In the genomic region with DNA sequence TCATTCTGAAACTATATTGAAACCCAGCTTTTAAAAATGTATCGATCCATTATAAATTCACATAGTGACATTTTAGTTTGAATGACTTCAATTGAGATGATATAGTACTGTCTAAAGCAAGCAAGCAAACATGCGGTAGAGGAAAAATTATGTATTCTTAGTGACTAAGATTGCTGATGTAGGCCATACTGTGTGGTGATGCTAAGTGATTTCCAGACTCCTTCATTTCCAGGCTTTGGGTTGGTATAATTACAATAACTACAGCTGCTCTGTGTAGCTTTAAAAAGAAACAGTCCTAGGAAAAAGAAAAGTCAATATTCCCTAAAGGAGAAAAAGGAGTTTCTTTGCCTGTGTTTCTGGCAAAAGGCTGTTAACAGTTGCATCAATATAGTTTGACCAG, we compare ENCODE assay signal across 17 mouse cellular contexts.
DNase-seq lines count a peak whose midpoint lies in the region; ATAC-seq and TF ChIP-seq lines count a peak whose summit lies in the region.
"Had no signal": no experiment of that assay in that cellular context is flagged by ENCODE, and none has a peak within 500 bp of the region (broad histone marks: within the 10 kb centered on the region; RNA-seq: fewer than 3 reads in every experiment).

No protein-coding gene starts in this region.

- TF ChIP-seq CTCF in forebrain, postnatal 0 days (IDR thresholded peaks at IDR 0.05; ENCODE audit: low read depth) = no peak

- peak; percentile 23 for DNase-seq in forebrain, postnatal 0 days
- DNase-seq in forebrain, embryonic 10.5 days (ENCODE audit: extremely low spot score, low spot score) = no peak
- DNase-seq in limb, embryonic 10.5 days (ENCODE audit: low spot score) = no peak
- DNase-seq in brain, adult 2 months (ENCODE audit: low read depth, low spot score) = peak; percentile 18
- DNase-seq in embryo, embryonic 11 days = no peak
- DNase-seq: adrenal gland, adult 2 months; adrenal gland, postnatal 10 days; adrenal gland, postnatal 25 days; cerebellum, adult 11-12 months; cerebellum, adult 2 months; cerebellum, adult 9-10 months; cerebellum, postnatal 10 days; cerebellum, postnatal 25 days had no signal

- no peak overlapping the region for H3K27ac ChIP-seq in forebrain, postnatal 0 days (ENCODE audit: low read depth, low read length)
- no peak overlapping the region for H3K27ac ChIP-seq in forebrain, embryonic 10.5 days
- peak overlapping the region; percentile 54; the same call in 1 of the 2 replicates for H3K27ac ChIP-seq in limb, embryonic 12.5 days
- H3K27ac ChIP-seq in limb, embryonic 10.5 days = no peak overlapping the region
- H3K27ac ChIP-seq: embryonic facial prominence, embryonic 13.5 days; embryonic facial prominence, embryonic 15.5 days had no signal

- H3K36me3 ChIP-seq in forebrain, postnatal 0 days (ENCODE audit: insufficient read depth) = no peaks in the 10 kb centered on the region
- no peaks in the 10 kb centered on the region for H3K36me3 ChIP-seq in forebrain, embryonic 10.5 days (replicated peaks)
- H3K36me3 ChIP-seq in limb, embryonic 12.5 days = no peaks in the 10 kb centered on the region
- no peaks in the 10 kb centered on the region for H3K36me3 ChIP-seq in limb, embryonic 10.5 days
- H3K36me3 ChIP-seq: embryonic facial prominence, embryonic 13.5 days; embryonic facial prominence, embryonic 15.5 days had no signal

- no peaks in the 10 kb centered on the region for H3K27me3 ChIP-seq in forebrain, postnatal 0 days (ENCODE audit: insufficient read depth, low read length)
- no peaks in the 10 kb centered on the region for H3K27me3 ChIP-seq in forebrain, embryonic 10.5 days (ENCODE audit: poor library complexity, severe bottlenecking)
- H3K27me3 ChIP-seq in limb, embryonic 12.5 days = no peaks in the 10 kb centered on the region
- H3K27me3 ChIP-seq in limb, embryonic 10.5 days (ENCODE audit: low read depth, poor library complexity, severe bottlenecking) = no peaks in the 10 kb centered on the region
- H3K27me3 ChIP-seq: embryonic facial prominence, embryonic 13.5 days; embryonic facial prominence, embryonic 15.5 days had no signal

- no peaks in the 10 kb centered on the region for H3K9me3 ChIP-seq in forebrain, postnatal 0 days (ENCODE audit: low read length)
- H3K9me3 ChIP-seq in forebrain, embryonic 10.5 days = no peaks in the 10 kb centered on the region
- H3K9me3 ChIP-seq in limb, embryonic 12.5 days = no peaks in the 10 kb centered on the region
- no peaks in the 10 kb centered on the region for H3K9me3 ChIP-seq in limb, embryonic 10.5 days (replicated peaks)
- H3K9me3 ChIP-seq: embryonic facial prominence, embryonic 13.5 days; embryonic facial prominence, embryonic 15.5 days had no signal

- no peak overlapping the region for H3K4me2 ChIP-seq in forebrain, postnatal 0 days (ENCODE audit: low read depth)
- H3K4me2 ChIP-seq in limb, embryonic 12.5 days = no peak overlapping the region
- H3K4me2 ChIP-seq: embryonic facial prominence, embryonic 13.5 days; embryonic facial prominence, embryonic 15.5 days had no signal

- no peaks in the 10 kb centered on the region for H3K4me1 ChIP-seq in forebrain, postnatal 0 days (ENCODE audit: insufficient read depth)
- peaks cover 13% of the 10 kb centered on the region for H3K4me1 ChIP-seq in forebrain, embryonic 10.5 days
- H3K4me1 ChIP-seq in limb, embryonic 12.5 days (replicated peaks) = peaks cover 29% of the 10 kb centered on the region
- peaks cover 25% of the 10 kb centered on the region for H3K4me1 ChIP-seq in limb, embryonic 10.5 days

- ATAC-seq in forebrain, postnatal 0 days = peak; percentile 90
- ATAC-seq in limb, embryonic 12.5 days (ENCODE audit: insufficient number of reproducible peaks, insufficient read depth, low FRiP score, low TSS enrichment, low read depth) = no peak

- 72% methylated on average over 2 of the region's 2 CpGs for WGBS in forebrain, postnatal 0 days
- 95% methylated on average over 2 of the region's 2 CpGs for WGBS in forebrain, embryonic 10.5 days
- 90% methylated on average over 2 of the region's 2 CpGs for WGBS in limb, embryonic 12.5 days
- 91% methylated on average over 2 of the region's 2 CpGs for WGBS in limb, embryonic 10.5 days

- no peak overlapping the region for H3K9ac ChIP-seq in forebrain, postnatal 0 days
- H3K9ac ChIP-seq in limb, embryonic 12.5 days (replicated peaks) = no peak overlapping the region
- H3K9ac ChIP-seq: embryonic facial prominence, embryonic 13.5 days; embryonic facial prominence, embryonic 15.5 days had no signal

- no peak overlapping the region for H3K4me3 ChIP-seq in forebrain, postnatal 0 days (ENCODE audit: low read depth, low read length)
- H3K4me3 ChIP-seq in forebrain, embryonic 10.5 days = no peak overlapping the region
- no peak overlapping the region for H3K4me3 ChIP-seq in limb, embryonic 12.5 days (replicated peaks)
- H3K4me3 ChIP-seq in limb, embryonic 10.5 days = no peak overlapping the region
- H3K4me3 ChIP-seq: embryonic facial prominence, embryonic 13.5 days; embryonic facial prominence, embryonic 15.5 days; erythroblast, embryonic 14.5 days had no signal

Comparison
In these comparisons a context has a peak if more than half of its experiments do, and no peak if none do; other contexts are left out.
1. DNase-seq: peak in forebrain, postnatal 0 days (single experiment) and brain, adult 2 months (single experiment); none in forebrain, embryonic 10.5 days (single experiment), limb, embryonic 10.5 days (single experiment) and embryo, embryonic 11 days (single experiment).